Mouse (Mus musculus) heart, embryonic 15.5 days (tissue): ENCODE measurements at regions not wholly inside any gene's neighbourhood (a gene's known extent, or its start where the extent isn't known, plus 50 kb on each side); places are given as distances from the start of the nearest gene placed in this dataset.

Source experiments
- ATAC-seq: fragments of 200-750 bp; cut with Nextera tagmentation; replicated peaks from 2 replicates; pipeline ENCODE4 v1.8.0; 2017; ENCODE audit warnings: low read depth, moderate TSS enrichment; ENCODE audit not compliant: insufficient number of reproducible peaks, insufficient read depth, low FRiP score
- H3K27ac ChIP-seq: fragments of 300-500 bp; sonication (generic); 2 replicates; pipeline ENCODE4 v1.5.1; 2015; ENCODE audit warnings: mild to moderate bottlenecking, inconsistent platforms
- H3K27me3 ChIP-seq: fragments of 300-500 bp; sonication (generic); 2 replicates; pipeline ENCODE4 v1.6.1; 2015; ENCODE audit warnings: inconsistent platforms
- H3K36me3 ChIP-seq: fragments of 300-500 bp; sonication (generic); 2 replicates; pipeline ENCODE4 v1.6.1; 2015; ENCODE audit warnings: mild to moderate bottlenecking, inconsistent platforms
- H3K4me1 ChIP-seq: fragments of 300-500 bp; sonication (generic); replicated peaks from 2 replicates; pipeline ENCODE4 v1.6.1; 2015; ENCODE audit warnings: inconsistent platforms
- H3K4me2 ChIP-seq: fragments of 300-500 bp; sonication (generic); 2 replicates; pipeline ENCODE4 v1.6.1; 2015; ENCODE audit warnings: inconsistent platforms, mild to moderate bottlenecking, moderate library complexity
- H3K4me3 ChIP-seq: fragments of 300-500 bp; sonication (generic); 2 replicates; pipeline ENCODE4 v1.5.1; 2015; ENCODE audit warnings: mild to moderate bottlenecking, inconsistent platforms
- H3K9ac ChIP-seq: fragments of 300-500 bp; sonication (generic); 2 replicates; pipeline ENCODE4 v1.6.1; 2015; ENCODE audit warnings: mild to moderate bottlenecking, inconsistent platforms
- H3K9me3 ChIP-seq: fragments of 300-500 bp; sonication (generic); replicated peaks from 2 replicates; pipeline ENCODE4 v1.6.1; 2016; ENCODE audit warnings: inconsistent platforms
- WGBS: fragments of 180-500 bp; shearing (Covaris S2); methylation state at CpG from one replicate; pipeline ENCODE4 v1.1.7; 2015; ENCODE audit warnings: mixed read lengths; 5-methylcytosine and 5-hydroxymethylcytosine counted together

DNA sequence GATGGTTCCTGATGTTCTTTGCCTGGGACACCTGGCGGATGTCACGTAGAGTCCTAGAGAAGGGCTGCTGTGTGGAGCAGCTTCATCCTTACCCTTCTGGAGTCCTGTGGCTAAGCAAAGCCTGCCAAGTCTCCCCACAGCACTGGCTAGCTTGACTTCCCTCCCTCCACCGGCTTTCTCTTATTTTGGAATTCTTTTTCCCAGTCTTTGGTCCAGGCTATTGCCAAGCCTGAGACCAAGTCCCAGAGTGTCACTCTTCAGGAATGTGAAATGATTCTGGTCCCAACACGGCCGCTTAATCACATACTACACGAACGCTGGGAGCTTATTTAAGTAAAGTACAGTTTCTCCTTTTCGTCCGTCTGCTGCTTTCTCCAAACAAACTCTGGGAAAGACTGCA lies 146.4 kb downstream of the Fndc1 start:
- Histone ChIP-seq H3K9me3 (no peaks in the 10 kb centered on the region), H3K9ac (no peak overlapping the region), H3K36me3 (no peaks in the 10 kb centered on the region), H3K4me3 (no peak overlapping the region), H3K27ac (peak overlapping the region; percentile 61), H3K4me1 (no peaks in the 10 kb centered on the region), H3K4me2 (no peak overlapping the region), H3K27me3 (no peaks in the 10 kb centered on the region)
- ATAC-seq, result no peak
- WGBS, result 67% methylated on average over 9 of the region's 9 CpGs

DNA sequence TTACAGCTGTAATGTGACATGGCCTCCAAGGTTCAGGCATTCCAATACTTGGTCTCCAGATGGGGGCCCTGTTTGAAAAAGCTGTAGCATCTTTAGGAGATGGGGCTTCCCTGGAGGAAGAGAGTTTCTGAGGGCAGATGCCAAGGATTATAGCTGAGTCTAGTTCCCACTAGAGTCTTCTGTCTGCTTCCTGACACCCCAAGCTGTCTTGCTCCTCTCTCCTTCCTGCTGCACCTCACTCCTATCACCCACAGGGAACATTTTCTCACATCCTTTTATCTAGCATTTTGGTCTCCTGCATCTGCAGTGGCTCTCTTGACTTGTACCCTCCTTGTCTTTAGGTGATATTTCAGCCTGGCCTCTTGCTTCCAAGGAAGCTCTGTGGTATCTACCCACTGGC lies 147.3 kb downstream of the Fndc1 start:
- no peaks in the 10 kb centered on the region for H3K9me3 ChIP-seq
- H3K4me2 ChIP-seq, result no peak overlapping the region
- H3K27me3 ChIP-seq, result no peaks in the 10 kb centered on the region
- no peak for ATAC-seq
- no peak overlapping the region for H3K4me3 ChIP-seq
- no peaks in the 10 kb centered on the region for H3K36me3 ChIP-seq
- H3K4me1 ChIP-seq, result no peaks in the 10 kb centered on the region
- no peak overlapping the region for H3K9ac ChIP-seq
- H3K27ac ChIP-seq, result peak overlapping the region; percentile 61; the same call in 1 of the 2 replicates

DNA sequence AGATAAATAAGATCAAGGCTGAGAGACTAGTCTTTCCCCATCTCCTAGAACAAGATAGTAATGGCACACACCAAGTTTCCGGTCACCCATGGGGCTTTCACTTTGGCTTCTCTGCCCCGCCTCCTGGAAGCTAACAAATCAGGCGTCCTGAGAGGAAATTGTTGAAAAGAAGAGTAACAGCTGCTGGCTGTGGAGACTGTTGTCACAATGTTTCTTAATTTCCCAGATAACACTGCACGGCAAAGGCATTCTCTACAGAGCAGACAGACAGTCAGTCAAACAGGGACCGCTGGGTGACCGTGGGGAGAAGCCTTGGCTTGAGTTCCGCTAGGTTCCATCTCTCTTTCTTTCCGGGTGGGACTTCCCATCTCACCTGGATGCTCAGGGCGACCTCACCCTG lies 148.2 kb downstream of the Fndc1 start:
- WGBS, result 54% methylated on average over 9 of the region's 9 CpGs
- H3K27me3 ChIP-seq, result no peaks in the 10 kb centered on the region
- H3K4me1 ChIP-seq, result no peaks in the 10 kb centered on the region
- no peaks in the 10 kb centered on the region for H3K9me3 ChIP-seq
- no peak for ATAC-seq
- H3K4me3 ChIP-seq, result no peak overlapping the region
- H3K9ac ChIP-seq, result no peak overlapping the region
- H3K27ac ChIP-seq, result no peak overlapping the region
- H3K4me2 ChIP-seq, result no peak overlapping the region
- H3K36me3 ChIP-seq, result no peaks in the 10 kb centered on the region

DNA sequence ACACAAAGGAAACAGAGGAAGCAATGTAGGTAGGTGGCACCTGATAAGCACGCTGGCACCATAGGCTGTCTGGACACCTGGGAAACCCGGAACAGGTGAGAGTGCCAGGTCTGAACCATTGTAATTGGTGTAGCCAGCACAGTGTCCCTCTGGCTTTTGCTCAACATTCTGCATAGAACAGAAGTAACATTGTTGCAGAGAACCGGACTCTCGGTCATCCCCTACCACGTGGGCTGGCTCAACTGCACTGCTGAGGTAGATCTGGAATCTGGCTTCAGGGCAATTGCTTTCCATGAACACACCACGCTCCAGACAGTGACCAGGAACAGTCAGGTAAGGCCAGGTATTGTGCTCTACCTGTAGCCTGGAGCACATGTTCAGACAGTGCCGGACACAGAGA lies 149.3 kb downstream of the Fndc1 start:
- no peak overlapping the region for H3K4me2 ChIP-seq
- no peaks in the 10 kb centered on the region for H3K4me1 ChIP-seq
- no peaks in the 10 kb centered on the region for H3K36me3 ChIP-seq
- no peak overlapping the region for H3K9ac ChIP-seq
- H3K4me3 ChIP-seq, result no peak overlapping the region
- no peak overlapping the region for H3K27ac ChIP-seq
- 87% methylated on average over 7 of the region's 7 CpGs for WGBS
- no peaks in the 10 kb centered on the region for H3K27me3 ChIP-seq
- no peak for ATAC-seq
- no peaks in the 10 kb centered on the region for H3K9me3 ChIP-seq

DNA sequence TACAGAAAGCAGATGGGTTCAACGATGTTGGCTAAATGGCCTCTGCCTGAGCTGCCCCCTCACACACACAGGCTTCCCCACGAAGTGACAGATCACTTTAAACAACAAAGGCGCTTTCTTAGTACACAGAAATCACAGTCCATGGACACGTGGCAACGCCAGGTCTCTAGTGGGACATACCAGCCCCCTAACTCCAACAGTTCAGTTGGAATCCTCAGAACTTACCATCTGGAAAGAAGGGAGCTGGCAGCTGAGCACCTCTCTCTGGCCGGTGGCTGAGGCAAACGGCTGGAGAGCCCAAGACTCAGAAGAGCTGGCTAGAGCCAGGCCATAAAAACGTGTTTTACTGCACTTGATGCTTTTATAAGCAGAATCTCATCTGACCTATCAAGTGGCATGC lies 149.8 kb downstream of the Fndc1 start:
- no peak overlapping the region for H3K9ac ChIP-seq
- H3K4me1 ChIP-seq, result no peaks in the 10 kb centered on the region
- no peak overlapping the region for H3K4me2 ChIP-seq
- H3K9me3 ChIP-seq, result no peaks in the 10 kb centered on the region
- no peak overlapping the region for H3K27ac ChIP-seq
- no peaks in the 10 kb centered on the region for H3K27me3 ChIP-seq
- no peaks in the 10 kb centered on the region for H3K36me3 ChIP-seq
- no peak overlapping the region for H3K4me3 ChIP-seq
- WGBS, result 70% methylated on average over 8 of the region's 8 CpGs
- ATAC-seq, result no peak

DNA sequence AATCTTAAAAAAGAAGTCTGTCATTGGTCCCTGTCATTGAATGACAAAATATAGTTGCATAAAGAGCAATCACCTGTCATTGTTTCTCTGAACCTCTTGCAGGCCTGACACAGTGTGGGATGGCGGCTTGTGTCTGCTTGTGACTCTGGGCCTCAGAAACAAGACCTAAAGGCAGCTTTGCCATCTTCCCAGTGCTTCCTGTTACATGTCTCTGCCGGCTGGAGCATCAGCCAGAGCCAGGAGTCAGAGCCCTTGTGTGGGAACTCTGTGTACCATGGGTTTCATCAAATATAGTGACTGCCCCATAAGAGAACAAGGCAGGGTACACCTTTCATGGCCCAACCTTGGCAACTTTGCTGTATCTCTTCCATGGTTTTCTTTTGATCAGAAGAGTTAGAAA lies 150.3 kb downstream of the Fndc1 start:
- Histone ChIP-seq H3K9me3 (no peaks in the 10 kb centered on the region), H3K4me3 (no peak overlapping the region), H3K27me3 (no peaks in the 10 kb centered on the region), H3K9ac (no peak overlapping the region), H3K27ac (no peak overlapping the region), H3K4me2 (no peak overlapping the region), H3K36me3 (no peaks in the 10 kb centered on the region), H3K4me1 (no peaks in the 10 kb centered on the region)
- WGBS, result 81% methylated on average over 2 of the region's 2 CpGs
- no peak for ATAC-seq

GRCm38 (mm10) chr17:7674511-7674910 lies 152.6 kb downstream of the Fndc1 start:
- ATAC-seq, result no peak
- no peaks in the 10 kb centered on the region for H3K27me3 ChIP-seq
- no peak overlapping the region for H3K9ac ChIP-seq
- H3K36me3 ChIP-seq, result no peaks in the 10 kb centered on the region
- H3K9me3 ChIP-seq, result no peaks in the 10 kb centered on the region
- 86% methylated on average over 2 of the region's 2 CpGs for WGBS
- H3K4me3 ChIP-seq, result no peak overlapping the region
- H3K4me1 ChIP-seq, result no peaks in the 10 kb centered on the region
- H3K4me2 ChIP-seq, result no peak overlapping the region
- no peak overlapping the region for H3K27ac ChIP-seq

DNA sequence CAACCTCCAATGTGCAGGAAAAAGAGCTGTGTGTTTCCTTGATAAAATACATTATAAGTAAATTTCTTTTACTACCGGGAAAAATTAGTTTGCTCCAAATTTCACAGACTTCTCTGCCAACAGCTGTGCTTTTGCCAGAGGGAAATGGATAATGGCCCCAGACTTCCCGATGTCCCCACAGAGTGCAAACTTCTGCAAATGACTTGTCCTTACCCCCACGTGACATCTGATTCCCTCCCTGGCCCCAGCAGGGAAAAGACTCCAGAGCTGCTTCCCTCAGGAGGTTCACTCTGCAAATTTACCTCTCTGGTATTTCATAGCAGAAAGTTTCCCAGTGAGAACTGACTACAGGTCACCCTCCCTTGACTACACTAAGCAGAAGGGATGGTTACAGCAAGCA lies 159.3 kb downstream of the Fndc1 start:
- no peaks in the 10 kb centered on the region for H3K4me1 ChIP-seq
- H3K4me2 ChIP-seq, result no peak overlapping the region
- H3K36me3 ChIP-seq, result no peaks in the 10 kb centered on the region
- H3K27me3 ChIP-seq, result no peaks in the 10 kb centered on the region
- ATAC-seq, result no peak
- no peak overlapping the region for H3K4me3 ChIP-seq
- WGBS, result 50% methylated on average over 3 of the region's 3 CpGs
- H3K27ac ChIP-seq, result no peak overlapping the region
- H3K9me3 ChIP-seq, result no peaks in the 10 kb centered on the region
- no peak overlapping the region for H3K9ac ChIP-seq

DNA sequence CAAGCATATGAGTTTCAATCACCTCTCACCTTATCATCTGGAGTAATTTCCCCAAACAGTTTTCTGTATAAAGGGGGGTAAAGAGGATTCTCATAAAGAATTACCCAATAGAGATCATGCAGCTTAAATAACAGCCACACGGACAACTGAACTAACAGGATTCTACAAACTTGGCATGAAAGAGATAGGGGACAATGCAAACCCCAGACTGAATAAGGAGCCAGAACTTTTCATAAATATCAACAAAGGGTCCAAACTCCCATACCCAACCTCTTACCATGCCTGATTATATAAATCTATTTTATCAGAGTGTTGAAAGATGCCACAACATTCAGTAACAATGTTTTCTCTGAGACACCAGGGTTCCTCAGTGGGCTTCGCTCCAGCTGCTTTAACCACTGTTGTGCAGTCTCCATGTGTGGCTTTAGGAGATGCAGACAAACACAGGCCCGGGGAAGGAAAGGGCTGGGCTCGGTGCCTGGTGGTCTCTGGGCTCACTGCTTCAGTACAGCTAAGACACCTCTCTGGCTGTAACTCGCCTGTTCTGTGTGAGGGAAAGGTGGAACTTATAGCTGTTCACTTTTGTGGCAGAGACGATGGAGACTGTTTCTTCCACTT lies 160.2 kb downstream of the Fndc1 start:
- 68% methylated on average over 6 of the region's 6 CpGs for WGBS
- H3K36me3 ChIP-seq, result no peaks in the 10 kb centered on the region
- no peak overlapping the region for H3K4me3 ChIP-seq
- H3K27me3 ChIP-seq, result no peaks in the 10 kb centered on the region
- H3K27ac ChIP-seq, result no peak overlapping the region
- ATAC-seq, result no peak
- H3K9me3 ChIP-seq, result no peaks in the 10 kb centered on the region
- H3K4me1 ChIP-seq, result no peaks in the 10 kb centered on the region
- H3K9ac ChIP-seq, result no peak overlapping the region
- no peak overlapping the region for H3K4me2 ChIP-seq

DNA sequence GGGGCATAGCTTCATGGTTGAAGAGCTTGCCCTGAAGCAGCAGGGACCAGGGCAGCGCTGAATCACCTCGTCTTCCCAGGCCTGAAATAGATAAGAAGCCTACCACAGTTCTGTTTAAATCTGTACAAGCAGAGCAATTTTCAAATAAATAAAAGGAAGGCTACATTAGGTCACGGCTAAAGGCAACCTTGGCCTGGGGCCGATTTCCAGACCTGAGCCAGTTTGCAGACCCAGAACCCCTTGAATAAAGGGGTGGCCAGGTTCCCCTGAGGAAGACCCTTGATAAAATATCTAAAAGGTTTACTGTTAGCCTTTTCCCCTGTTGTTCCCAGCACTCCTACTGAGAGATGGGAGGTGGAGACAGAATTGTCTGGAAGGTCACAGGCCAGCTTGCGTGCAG lies 160.9 kb downstream of the Fndc1 start:
- H3K27me3 ChIP-seq, result no peaks in the 10 kb centered on the region
- H3K9me3 ChIP-seq, result no peaks in the 10 kb centered on the region
- H3K9ac ChIP-seq, result no peak overlapping the region
- ATAC-seq, result no peak
- H3K4me1 ChIP-seq, result no peaks in the 10 kb centered on the region
- 56% methylated on average over 5 of the region's 5 CpGs for WGBS
- no peak overlapping the region for H3K4me3 ChIP-seq
- no peaks in the 10 kb centered on the region for H3K36me3 ChIP-seq
- no peak overlapping the region for H3K27ac ChIP-seq
- no peak overlapping the region for H3K4me2 ChIP-seq

DNA sequence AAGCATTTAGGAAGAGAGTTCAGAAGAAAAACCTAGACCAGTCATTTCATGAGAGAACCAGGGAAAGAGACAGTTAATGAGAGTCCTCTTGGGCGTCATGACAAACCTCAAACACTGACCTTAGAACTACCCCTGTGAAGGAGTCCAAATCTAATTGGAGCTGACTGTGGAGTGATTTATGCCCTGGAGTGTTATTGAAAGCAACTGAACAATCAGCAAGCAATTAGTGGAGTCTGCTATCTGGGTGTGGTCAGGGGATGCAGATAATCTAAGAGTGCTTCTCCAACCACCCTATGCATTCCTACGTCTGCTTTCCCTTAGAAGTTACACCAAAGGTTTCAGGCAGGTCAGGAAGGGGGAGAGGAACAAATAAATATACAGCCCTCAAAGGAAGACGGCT lies 161.4 kb downstream of the Fndc1 start:
- H3K9me3 ChIP-seq, result no peaks in the 10 kb centered on the region
- H3K4me1 ChIP-seq, result no peaks in the 10 kb centered on the region
- H3K27ac ChIP-seq, result no peak overlapping the region
- no peaks in the 10 kb centered on the region for H3K27me3 ChIP-seq
- no peaks in the 10 kb centered on the region for H3K36me3 ChIP-seq
- H3K4me3 ChIP-seq, result no peak overlapping the region
- 36% methylated on average over 3 of the region's 3 CpGs for WGBS
- no peak overlapping the region for H3K9ac ChIP-seq
- H3K4me2 ChIP-seq, result no peak overlapping the region
- no peak for ATAC-seq

GRCm38 (mm10) chr17:7663896-7664880 lies 162.9 kb downstream of the Fndc1 start:
- ATAC-seq, result no peak
- H3K9me3 ChIP-seq, result no peaks in the 10 kb centered on the region
- H3K4me2 ChIP-seq, result no peak overlapping the region
- H3K27ac ChIP-seq, result no peak overlapping the region
- H3K36me3 ChIP-seq, result no peaks in the 10 kb centered on the region
- H3K9ac ChIP-seq, result no peak overlapping the region
- no peak overlapping the region for H3K4me3 ChIP-seq
- 73% methylated on average over 7 of the region's 7 CpGs for WGBS
- H3K27me3 ChIP-seq, result no peaks in the 10 kb centered on the region
- no peaks in the 10 kb centered on the region for H3K4me1 ChIP-seq
